Mouse (Mus musculus) heart, embryonic 13.5 days (tissue): ENCODE results near the gene Hepacam. TPM values are rescaled to one million over a fixed set of nuclear protein-coding genes. Genes with fewer than 3 reads are reported as not detected.

Experiments used
- ATAC-seq: fragments of 200-750 bp; cut with Nextera tagmentation; 2 replicates; pipeline ENCODE4 v1.8.0; 2017; ENCODE audit warnings: moderate TSS enrichment; ENCODE audit not compliant: insufficient number of reproducible peaks, low FRiP score, low TSS enrichment; ENCODE audit errors: extremely low read depth
- H3K27ac ChIP-seq: fragments of 300-500 bp; sonication (generic); replicated peaks from 2 replicates; pipeline ENCODE4 v1.5.1; 2015; ENCODE audit warnings: moderate library complexity, mild to moderate bottlenecking, inconsistent platforms
- H3K27me3 ChIP-seq: fragments of 300-500 bp; sonication (generic); replicated peaks from 2 replicates; pipeline ENCODE4 v1.6.1; 2015; ENCODE audit warnings: mild to moderate bottlenecking, inconsistent platforms
- H3K36me3 ChIP-seq: fragments of 300-500 bp; sonication (generic); 2 replicates; pipeline ENCODE4 v1.6.1; 2015; ENCODE audit warnings: mild to moderate bottlenecking, inconsistent platforms
- H3K4me1 ChIP-seq: fragments of 300-500 bp; sonication (generic); 2 replicates; pipeline ENCODE4 v1.6.1; 2015; ENCODE audit warnings: inconsistent platforms
- H3K4me2 ChIP-seq: fragments of 300-500 bp; sonication (generic); 2 replicates; pipeline ENCODE4 v1.6.1; 2015; ENCODE audit warnings: inconsistent platforms, mild to moderate bottlenecking, moderate library complexity
- H3K4me3 ChIP-seq: fragments of 300-500 bp; sonication (generic); 2 replicates; pipeline ENCODE4 v1.5.1; 2015; ENCODE audit warnings: moderate library complexity, mild to moderate bottlenecking, inconsistent platforms
- H3K9ac ChIP-seq: fragments of 300-500 bp; sonication (generic); 2 replicates; pipeline ENCODE4 v1.6.1; 2015; ENCODE audit warnings: inconsistent platforms, mild to moderate bottlenecking, moderate library complexity
- H3K9me3 ChIP-seq: fragments of 300-500 bp; sonication (generic); 2 replicates; pipeline ENCODE4 v1.6.1; 2016; ENCODE audit warnings: inconsistent platforms
- WGBS: fragments of 180-500 bp; shearing (Covaris S2); methylation state at CpG from one replicate; pipeline ENCODE4 v1.1.7; 2015; ENCODE audit warnings: mixed read lengths; 5-methylcytosine and 5-hydroxymethylcytosine counted together
- polyA plus RNA-seq: library from polyadenylated mRNA; unstranded; fragments of >200 nt; fragmentation: Nextera tagmentation; extraction: Ambion mirVana; gene quantifications from 2 replicates; pipeline ENCODE4 v1.2.1, GENCODE M21; 2015

Gene Hepacam
- polyA plus RNA-seq: 0.07 TPM in 1 of 2 replicates, not detected in the other

DNA sequence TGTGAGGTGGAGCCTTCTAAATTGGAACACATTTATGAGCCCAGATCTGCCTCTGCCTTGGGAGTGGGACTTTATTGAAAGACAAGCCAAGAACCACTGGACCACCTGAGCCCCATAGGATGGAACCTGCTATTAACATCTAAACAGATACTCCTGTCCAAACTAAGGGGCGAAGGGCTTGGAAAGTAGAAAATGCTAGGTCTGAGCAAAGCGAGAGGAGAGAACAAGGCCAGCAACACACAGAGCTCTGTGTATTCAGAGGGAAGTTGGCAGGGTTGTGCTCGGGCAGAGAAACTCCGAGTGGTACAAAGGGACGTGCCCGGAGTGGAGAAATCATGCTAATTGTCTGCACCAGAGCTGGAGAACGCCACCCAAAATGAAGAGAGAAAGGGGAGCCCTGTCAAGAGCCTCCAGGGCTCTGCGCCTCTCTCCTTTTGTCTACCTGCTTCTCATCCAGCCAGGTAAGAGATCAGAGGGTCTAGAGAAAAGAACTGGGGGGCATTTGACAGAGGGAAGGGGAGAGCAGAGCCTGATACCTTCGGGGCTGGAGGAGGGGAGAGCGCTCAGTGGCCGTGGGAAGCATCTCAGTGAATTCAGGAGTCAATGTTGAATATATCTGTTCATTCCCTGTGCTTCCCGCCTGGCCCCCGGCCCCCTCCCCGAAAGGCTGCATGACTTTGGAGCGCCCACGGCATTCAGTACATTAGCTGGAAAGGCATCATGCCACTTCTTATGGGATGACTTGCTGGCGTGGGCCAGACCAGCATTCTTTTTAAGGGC, at the start of gene Hepacam:
Gene Hepacam (plus strand): TSS at position 51 of the 780 bp plus-strand sequence.
- no peak within 1 kb of the TSS for H3K4me3 ChIP-seq
- H3K27ac ChIP-seq: no peak within 1 kb of the TSS
- 79% methylated on average over 17 of the region's 17 CpGs for WGBS
- no peak for ATAC-seq
- no peaks in the 10 kb centered on the region for H3K4me1 ChIP-seq
- H3K4me2 ChIP-seq: no peak within 1 kb of the TSS
- no peaks in the 10 kb centered on the region for H3K36me3 ChIP-seq
- H3K9me3 ChIP-seq: no peaks in the 10 kb centered on the region
- no peaks in the 10 kb centered on the region for H3K27me3 ChIP-seq
- no peak within 1 kb of the TSS for H3K9ac ChIP-seq

- no peak for ATAC-seq
- Histone ChIP-seq H3K27ac (no peak overlapping the region), H3K9ac (no peak overlapping the region), H3K4me1 (no peaks in the 10 kb centered on the region), H3K27me3 (no peaks in the 10 kb centered on the region), H3K4me3 (no peak overlapping the region), H3K36me3 (no peaks in the 10 kb centered on the region), H3K9me3 (no peaks in the 10 kb centered on the region), H3K4me2 (no peak overlapping the region)
- WGBS: 45% methylated on average over 3 of the region's 3 CpGs
Observed at GRCm38 (mm10) chr9:37329456-37329855, 37.7 kb upstream of the Hepacam start.

DNA sequence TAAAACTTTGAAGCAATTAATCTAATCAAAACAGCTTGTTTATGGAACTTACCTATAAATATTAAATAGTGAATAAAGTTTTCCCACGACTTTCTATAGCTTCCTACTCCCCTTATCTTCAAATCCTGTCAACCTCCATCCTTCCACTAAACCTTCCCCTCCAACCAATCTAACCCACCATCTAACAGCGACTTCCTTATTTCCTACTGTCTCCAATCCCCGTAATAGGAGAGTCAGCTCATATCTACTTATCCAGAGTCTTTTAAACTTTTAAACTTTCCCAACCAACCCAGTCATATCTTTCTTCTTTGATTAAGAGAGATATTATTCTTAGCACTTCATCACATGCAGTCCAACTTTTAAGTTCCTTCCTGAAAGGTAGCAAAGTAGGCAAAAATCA, 21.7 kb upstream of the Hepacam start:
- no peak overlapping the region for H3K27ac ChIP-seq

GRCm38 (mm10) chr9:37347184-37347987, 19.8 kb upstream of the Hepacam start:
- H3K27me3 ChIP-seq: no peaks in the 10 kb centered on the region
- no peak for ATAC-seq
- peaks cover 14% of the 10 kb centered on the region for H3K4me1 ChIP-seq
- H3K9me3 ChIP-seq: no peaks in the 10 kb centered on the region
- peak overlapping the region; percentile 88 for H3K4me3 ChIP-seq
- H3K9ac ChIP-seq: peak overlapping the region; percentile 93
- H3K36me3 ChIP-seq: peaks cover 10% of the 10 kb centered on the region
- WGBS: 24% methylated on average over 12 of the region's 12 CpGs
- H3K4me2 ChIP-seq: peak overlapping the region; percentile 93
- peak overlapping the region; percentile 95 for H3K27ac ChIP-seq

More for the DNA sequence above, 21.7 kb upstream of the Hepacam start:
- no peak overlapping the region for H3K9ac ChIP-seq
- WGBS: 68% methylated on average over 3 of the region's 3 CpGs
- no peak for ATAC-seq
- no peak overlapping the region for H3K4me2 ChIP-seq
- H3K36me3 ChIP-seq: peaks cover 17% of the 10 kb centered on the region
- H3K4me3 ChIP-seq: no peak overlapping the region
- no peaks in the 10 kb centered on the region for H3K27me3 ChIP-seq
- H3K9me3 ChIP-seq: no peaks in the 10 kb centered on the region
- peaks cover 14% of the 10 kb centered on the region for H3K4me1 ChIP-seq

DNA sequence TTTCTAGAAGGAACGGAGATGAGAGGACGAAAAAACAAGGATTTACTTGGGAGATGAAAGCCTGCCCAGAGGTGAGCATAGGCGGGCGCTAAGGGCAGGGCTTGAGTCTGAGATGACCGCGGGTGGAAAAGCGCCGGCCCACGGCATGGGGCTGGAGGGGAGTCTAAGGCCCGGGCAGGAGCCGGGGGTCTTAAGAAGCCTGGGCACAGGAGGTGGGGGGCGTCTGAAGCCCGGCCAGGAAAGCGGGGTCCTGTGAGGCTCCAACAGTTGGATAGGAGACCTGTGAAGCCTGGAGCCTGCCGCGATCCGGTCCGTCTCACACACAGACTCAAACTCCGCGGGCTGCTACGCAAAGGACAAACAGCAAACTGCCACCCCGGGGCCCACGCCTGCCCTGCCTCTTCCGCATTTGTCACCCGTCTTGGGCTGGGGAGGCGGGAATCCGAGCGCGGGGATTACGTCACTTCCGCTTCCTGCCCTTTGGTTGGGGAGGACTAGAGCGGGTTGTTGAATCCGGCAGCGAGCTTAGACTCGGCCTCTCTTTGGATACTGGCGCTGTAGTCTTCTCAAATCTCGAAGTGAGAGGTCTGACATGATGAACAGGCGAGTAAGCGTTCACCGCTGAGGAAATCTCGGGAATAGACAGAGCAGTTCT, 19.0 kb upstream of the Hepacam start, which contains the start of gene Ccdc15:
Gene Ccdc15 (minus strand): TSS at position 445 of the 655 bp plus-strand sequence.
- ATAC-seq: peak; percentile 90

DNA sequence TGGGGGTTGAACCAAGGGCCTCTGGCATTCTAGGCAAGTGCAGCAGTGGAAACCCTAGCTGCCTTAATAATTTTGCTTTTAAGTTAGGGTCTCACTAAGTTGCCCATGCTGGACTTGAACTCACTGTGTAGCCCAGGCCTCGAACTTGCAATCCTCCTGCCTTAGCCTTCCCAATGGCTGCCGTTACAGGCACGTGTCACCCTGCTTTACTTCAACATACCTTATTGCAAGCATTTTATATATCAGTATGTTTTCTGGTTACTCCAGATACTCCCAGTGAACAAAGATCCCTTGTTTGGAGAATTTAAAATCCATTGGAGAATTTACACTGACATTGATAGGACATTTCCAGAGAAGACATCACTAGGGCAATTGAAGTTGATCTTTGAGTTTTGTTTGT, 18.1 kb upstream of the Hepacam start:
- Histone ChIP-seq H3K9me3 (no peaks in the 10 kb centered on the region), H3K9ac (peak overlapping the region; percentile 93), H3K27me3 (no peaks in the 10 kb centered on the region)

More for the DNA sequence above, 19.0 kb upstream of the Hepacam start, which contains the start of gene Ccdc15:
- Histone ChIP-seq H3K4me3 (peak within 1 kb of the TSS; percentile 88), H3K9ac (peak within 1 kb of the TSS; percentile 93), H3K4me1 (peaks cover 14% of the 10 kb centered on the region), H3K9me3 (no peaks in the 10 kb centered on the region), H3K36me3 (peaks cover 3% of the 10 kb centered on the region; the same call in 1 of the 2 replicates), H3K27ac (peak within 1 kb of the TSS; percentile 95), H3K27me3 (no peaks in the 10 kb centered on the region), H3K4me2 (peak within 1 kb of the TSS; percentile 93)
- under 1% methylated on average over 41 of the region's 41 CpGs for WGBS

GRCm38 (mm10) chr9:37351266-37351665, 15.9 kb upstream of the Hepacam start:
- no peak overlapping the region for H3K4me2 ChIP-seq
- H3K4me1 ChIP-seq: peaks cover 14% of the 10 kb centered on the region
- H3K27ac ChIP-seq: no peak overlapping the region
- no peaks in the 10 kb centered on the region for H3K9me3 ChIP-seq
- no peak for ATAC-seq
- H3K9ac ChIP-seq: no peak overlapping the region
- no peaks in the 10 kb centered on the region for H3K36me3 ChIP-seq
- no peak overlapping the region for H3K4me3 ChIP-seq
- WGBS: 56% methylated on average over 2 of the region's 2 CpGs
- H3K27me3 ChIP-seq: no peaks in the 10 kb centered on the region

More for the DNA sequence above, 18.1 kb upstream of the Hepacam start:
- Histone ChIP-seq H3K4me3 (peak overlapping the region; percentile 88), H3K4me2 (peak overlapping the region; percentile 93), H3K27ac (no peak overlapping the region), H3K4me1 (peaks cover 14% of the 10 kb centered on the region), H3K36me3 (no peaks in the 10 kb centered on the region)
- ATAC-seq: no peak
- WGBS: 94% methylated on average over 3 of the region's 3 CpGs

- no peak overlapping the region for H3K4me2 ChIP-seq
- ATAC-seq: no peak
- WGBS: 49% methylated on average over 1 of the region's 1 CpGs
Observed at GRCm38 (mm10) chr9:37354485-37354884, 12.7 kb upstream of the Hepacam start.

GRCm38 (mm10) chr9:37358713-37359330, 8.3 kb upstream of the Hepacam start:
- no peak overlapping the region for H3K9ac ChIP-seq
- no peak overlapping the region for H3K4me3 ChIP-seq
- H3K27ac ChIP-seq: 0 out of 2 replicates have a peak overlapping the region, but pooled peaks have one; percentile 42
- H3K9me3 ChIP-seq: no peaks in the 10 kb centered on the region
- WGBS: 84% methylated on average over 7 of the region's 7 CpGs
- H3K4me1 ChIP-seq: peaks cover 9% of the 10 kb centered on the region
- ATAC-seq: no peak
- H3K4me2 ChIP-seq: no peak overlapping the region
- H3K36me3 ChIP-seq: no peaks in the 10 kb centered on the region
- H3K27me3 ChIP-seq: no peaks in the 10 kb centered on the region

More at GRCm38 (mm10) chr9:37354485-37354884, 12.7 kb upstream of the Hepacam start:
- H3K9me3 ChIP-seq: no peaks in the 10 kb centered on the region
- H3K27me3 ChIP-seq: no peaks in the 10 kb centered on the region
- no peaks in the 10 kb centered on the region for H3K36me3 ChIP-seq
- no peak overlapping the region for H3K4me3 ChIP-seq
- no peak overlapping the region for H3K27ac ChIP-seq
- no peak overlapping the region for H3K9ac ChIP-seq
- H3K4me1 ChIP-seq: peaks cover 4% of the 10 kb centered on the region

DNA sequence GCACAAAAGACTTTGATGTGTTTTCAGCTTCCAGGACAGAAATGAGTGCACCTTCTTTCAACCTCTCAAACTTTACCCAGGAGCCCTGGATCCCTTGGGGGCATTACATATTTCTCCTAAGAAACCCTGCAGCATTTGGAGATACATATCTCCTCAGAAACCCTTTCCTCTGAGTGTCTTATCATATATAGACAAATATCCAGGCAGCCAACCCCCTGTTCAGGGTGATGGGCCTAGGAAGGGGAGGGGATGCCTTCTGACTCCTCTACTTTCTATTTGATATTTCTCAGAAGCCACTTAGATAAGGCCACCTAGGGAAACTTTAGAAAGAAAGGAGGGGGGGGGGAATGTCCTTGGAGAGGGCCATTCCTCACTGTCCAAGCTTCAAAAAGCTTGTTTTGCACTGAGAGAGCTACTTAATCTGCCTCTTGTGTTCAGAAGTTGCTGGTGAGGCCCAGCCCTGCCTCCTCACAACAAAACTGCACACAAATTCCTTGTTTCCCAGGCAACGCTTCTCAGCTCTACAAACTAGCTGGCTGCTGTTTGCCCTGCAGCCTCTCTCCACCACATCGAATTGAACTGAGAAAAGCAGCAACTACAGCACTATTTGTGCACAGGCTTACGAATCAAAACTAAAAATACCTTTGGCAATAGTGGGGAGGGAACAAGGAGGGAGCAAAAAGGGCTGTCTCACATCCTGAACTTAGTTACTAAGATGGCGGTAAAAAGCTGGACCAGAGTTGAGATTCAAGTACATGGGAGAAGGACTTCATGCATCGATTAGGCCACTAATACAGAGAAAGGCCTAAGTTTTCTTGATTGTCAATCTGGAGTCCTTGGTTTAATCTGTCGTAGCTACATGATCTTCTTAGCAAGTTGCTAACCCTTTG, 7.6 kb upstream of the Hepacam start:
- no peak overlapping the region for H3K4me2 ChIP-seq

More for the DNA sequence above, 7.6 kb upstream of the Hepacam start:
- H3K9ac ChIP-seq: peak overlapping the region; percentile 42
- peaks cover 9% of the 10 kb centered on the region for H3K4me1 ChIP-seq
- peak overlapping the region; percentile 42 for H3K27ac ChIP-seq
- H3K9me3 ChIP-seq: no peaks in the 10 kb centered on the region
- H3K4me3 ChIP-seq: no peak overlapping the region
- no peaks in the 10 kb centered on the region for H3K36me3 ChIP-seq
- 53% methylated on average over 6 of the region's 6 CpGs for WGBS
- no peaks in the 10 kb centered on the region for H3K27me3 ChIP-seq
- ATAC-seq: no peak
